Mouse (Mus musculus) 416B (cell line): ENCODE data around the gene Zscan2.
A peak's percentile ranks its signal among the peaks of the same experiment; 100 is the strongest.

ENCODE experiments used
- DNase-seq: peaks from one replicate; pipeline ENCODE4 v3.0.0; 2011; ENCODE audit warnings: low read depth

Zscan2 gene

DNA sequence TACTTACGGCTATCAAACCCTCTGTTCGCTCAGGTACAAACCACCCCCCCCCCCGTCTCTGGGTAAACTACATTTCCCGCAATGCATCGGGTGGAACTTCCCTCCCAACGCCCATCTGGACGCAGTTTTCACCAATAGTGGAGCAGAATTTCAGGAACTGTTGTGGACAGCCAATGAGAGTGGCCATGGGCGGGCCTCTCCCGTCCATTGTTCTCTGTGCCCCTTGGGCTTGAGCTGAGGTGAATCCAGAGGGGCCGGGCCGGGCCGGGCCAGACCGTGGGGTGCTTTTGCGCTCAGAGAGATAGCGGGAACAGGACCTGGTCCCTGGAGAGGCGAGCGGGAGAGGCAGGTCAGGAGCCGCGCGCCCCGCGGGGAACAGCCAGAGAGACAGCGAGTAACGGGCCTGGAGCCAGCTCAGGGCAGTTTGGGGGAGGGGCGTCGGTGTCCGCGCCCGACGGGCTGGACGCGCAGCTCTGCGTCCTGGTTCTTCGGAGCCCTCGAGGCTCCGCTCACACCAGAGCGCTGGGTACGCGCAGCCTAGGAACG lies at the start of gene Zscan2:
TSS of gene Zscan2 (plus strand) at position 192 of the 546 bp plus-strand sequence.
- peak; percentile 96 for DNase-seq

DNA sequence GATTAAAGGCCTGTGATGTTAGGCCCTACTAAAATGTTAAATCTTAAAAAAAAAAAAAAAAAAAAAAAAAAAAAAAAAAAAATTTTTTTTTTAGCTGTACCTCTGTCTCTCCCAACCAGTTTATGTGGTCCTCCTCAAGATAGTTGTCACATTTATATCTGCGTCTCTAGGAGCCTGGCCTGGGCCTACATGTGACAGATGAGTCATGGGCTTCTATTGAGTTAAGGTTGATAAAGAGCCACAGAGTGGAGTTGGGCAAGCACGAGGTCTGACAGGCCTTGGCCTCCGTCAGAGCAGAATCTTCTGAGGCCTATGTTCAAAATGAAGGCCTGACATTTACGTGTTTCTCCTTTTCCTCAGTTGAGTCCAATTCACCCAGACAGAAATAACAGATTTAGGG lies 47.3 kb upstream of the Zscan2 start:
- DNase-seq, result peak; percentile 86

DNA sequence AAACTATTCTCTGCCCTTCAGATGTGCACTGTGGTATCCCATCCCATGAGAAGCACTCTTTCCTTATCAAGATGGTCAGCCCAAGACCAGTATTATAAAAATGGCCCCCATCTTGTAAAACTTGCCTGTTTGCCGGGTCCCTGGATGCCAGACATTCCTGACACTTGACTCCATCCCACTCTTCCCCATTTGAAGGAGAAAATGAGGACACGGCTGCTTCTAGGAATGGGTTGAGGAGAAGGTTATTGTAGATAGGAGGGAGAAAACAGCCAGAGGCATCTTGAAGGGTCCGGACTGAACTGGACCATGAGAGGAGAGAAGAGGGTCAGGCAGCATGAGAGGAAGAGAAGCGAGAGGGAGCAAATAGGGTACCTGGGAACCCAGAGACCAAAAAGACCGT lies 44.1 kb upstream of the Zscan2 start:
- no peak for DNase-seq

DNA sequence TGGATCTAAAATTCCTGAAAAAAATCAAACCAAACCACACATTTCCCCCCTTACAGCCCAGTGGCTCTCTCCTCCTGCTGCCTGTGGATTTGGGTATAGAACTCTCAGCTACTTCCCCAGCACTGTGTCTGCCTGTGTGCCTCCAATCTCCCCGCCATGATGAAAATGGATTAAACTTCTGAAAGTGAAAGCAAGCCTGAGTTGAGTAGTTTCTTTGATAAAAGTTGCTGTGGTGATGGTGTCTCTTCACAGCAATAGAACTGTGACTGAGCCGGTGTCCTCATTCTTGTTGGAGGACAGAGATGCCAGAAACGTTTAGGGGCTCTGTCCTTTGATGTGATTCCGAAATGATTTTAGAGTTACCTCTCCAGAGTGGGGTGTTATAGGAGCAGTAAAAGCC lies 39.9 kb upstream of the Zscan2 start:
- no peak for DNase-seq

DNA sequence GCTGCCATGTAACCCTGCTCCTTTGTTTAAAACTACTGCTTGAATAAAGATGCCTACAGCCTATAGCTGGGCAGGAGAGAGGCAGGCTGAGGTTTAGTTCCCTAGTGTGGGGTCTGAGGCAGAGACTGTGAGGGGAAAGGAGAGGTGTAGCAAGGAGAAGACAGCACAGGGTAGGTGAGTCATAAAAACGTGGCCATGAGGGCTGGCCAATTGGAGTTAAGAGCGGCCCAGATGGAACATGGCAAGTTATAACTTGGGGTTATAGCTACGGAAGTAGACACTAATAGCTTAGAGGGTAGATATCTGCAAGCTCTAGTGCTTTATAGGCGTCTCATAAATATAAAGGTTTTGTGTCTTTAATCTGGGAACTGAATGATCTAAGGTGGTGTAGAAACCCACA lies 37.5 kb upstream of the Zscan2 start:
- DNase-seq, result no peak

DNA sequence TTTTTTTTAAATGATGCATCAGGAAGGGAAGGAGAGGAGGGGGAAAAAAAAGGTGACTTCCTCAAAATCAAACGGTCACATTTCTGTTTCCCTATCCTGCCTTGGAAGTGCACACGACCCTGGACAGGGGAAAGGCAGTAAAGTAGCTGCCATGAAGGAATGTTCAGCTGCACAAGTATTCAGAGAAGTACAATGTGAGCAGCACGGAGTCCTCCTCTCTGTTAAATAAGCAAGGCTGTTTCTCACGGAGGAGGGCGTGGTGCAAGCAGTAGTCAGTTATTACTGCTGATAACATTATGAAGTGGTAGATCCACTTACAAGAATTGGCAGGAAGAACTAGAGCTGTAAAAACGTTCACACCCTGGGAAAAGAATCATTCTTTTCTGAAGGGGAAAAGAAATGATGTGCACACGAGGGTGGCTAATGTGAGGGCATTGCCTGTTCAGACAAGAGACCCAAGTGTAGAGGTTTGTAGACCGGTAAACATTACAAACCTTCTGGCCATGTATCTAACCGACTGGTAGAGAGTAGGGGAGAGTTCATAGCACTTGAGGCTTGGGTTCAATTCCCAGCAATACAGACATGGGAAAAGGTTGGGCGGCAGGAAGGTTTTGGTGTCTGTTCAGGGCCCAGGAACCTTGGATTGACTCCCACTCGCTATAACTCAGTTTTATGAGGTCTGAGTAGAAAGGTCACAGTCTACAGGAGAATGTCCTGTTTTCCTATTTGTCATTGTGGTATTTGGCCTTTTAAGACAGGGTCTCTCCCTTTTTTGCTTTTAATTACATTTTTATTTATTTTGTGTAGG lies 36.6 kb upstream of the Zscan2 start:
- no peak for DNase-seq

DNA sequence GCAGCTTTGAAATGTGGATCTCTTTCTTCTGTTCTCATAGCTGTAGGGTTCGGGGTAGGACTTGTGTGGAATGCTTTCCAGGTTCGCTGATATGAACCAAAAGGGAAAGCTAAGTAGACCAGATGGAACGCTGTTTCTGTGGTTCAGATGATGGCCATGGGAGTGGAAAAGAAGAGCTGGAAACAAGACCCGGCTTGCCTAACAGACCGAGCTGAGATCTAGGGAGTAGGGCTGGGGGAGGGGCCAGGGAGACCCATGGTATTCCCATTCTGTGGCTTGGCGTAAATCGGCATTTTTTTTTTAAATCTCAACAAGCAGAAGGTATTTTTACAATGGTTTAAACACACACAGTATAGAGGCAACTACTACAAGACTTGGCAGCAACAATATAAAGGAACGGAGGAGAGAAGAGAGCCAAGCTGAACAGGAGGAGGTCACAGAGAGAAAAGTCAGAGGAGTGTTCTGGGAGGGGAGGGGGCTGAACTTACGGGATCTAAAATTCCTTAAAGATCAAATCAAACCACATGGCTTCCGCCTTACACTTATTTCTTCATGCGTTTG lies 34.8 kb upstream of the Zscan2 start, which contains the start of gene Iqgap1:
TSS of gene Iqgap1 (minus strand) at position 132 of the 561 bp plus-strand sequence.
- DNase-seq, result no peak

DNA sequence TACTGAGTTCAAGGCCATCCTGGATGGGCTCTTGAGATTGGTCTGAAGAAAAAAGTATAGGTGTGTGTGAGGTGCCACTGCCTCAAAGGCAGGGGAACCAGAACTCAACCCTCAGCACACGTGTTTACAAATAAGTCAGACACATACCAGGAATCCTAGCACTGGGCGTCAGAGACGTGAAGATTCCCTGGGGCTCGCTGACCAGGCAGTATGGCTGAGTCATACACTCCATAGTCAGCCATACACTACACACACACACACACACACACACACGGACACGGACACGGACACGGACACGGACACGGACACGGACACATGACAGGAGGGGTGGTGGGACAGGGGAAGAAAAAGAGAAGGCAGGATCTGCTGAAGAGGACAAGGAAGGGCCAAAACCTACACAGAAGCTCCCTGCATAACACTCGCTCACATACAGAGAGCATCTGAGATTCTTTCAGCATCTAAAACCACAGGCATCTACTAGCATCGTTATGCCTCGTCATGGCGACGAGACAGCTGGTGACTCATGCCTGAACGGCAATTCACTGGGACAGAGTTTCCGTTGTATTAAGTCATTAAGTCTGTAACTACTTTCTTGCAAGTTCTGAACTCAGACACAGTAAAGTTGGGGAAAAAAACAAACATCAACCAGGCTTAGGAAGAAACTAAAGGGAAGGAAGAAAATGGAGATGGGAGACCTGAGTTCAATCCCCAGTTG lies 32.4 kb upstream of the Zscan2 start:
- peak; percentile 95 for DNase-seq

DNA sequence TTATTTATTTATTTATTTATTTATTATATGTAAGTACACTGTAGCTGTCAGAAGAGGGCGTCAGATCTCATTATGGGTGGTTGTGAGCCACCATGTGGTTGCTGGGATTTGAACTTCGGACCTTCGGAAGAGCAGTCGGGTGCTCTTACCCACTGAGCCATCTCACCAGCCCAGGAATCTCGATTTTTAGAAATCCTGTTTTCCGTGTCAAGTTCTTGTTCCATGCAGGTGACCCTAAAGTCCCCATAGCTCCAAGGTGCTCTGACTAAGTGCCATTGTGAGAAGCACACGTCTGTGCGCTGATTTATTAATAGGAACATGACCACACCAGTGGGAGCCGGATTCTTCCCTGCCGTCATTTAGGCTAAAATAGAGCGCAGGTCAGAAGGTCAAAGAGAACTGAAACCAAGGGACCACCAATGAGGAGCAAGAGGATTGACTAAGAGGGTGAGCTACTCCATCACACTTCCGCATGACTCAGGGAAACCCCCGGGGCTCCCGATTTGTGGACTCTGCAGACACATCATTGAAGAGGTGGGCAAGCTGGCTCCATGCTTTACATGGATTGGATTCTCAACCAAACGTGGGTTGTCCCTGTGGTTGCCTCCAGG lies 30.4 kb upstream of the Zscan2 start:
- no peak for DNase-seq

DNA sequence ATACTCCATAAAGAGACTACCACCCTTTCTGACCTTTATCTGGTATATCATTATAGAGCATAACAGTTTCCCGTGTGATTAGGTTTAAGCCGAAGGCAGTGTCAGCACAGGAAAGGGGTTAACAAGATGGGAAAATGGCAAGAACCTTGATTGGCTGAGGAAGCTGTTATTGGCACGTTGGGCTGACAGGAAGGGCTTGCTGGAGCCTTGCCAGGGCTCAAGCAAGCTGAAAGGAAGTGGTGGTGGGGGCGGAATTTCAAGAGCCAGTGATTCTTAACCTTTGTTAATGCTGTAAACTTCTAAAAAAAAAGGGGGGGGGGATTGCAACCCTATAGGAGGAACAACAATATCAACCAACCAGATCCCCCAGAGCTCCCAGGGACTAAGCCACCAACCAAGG lies 28.5 kb upstream of the Zscan2 start:
- peak; percentile 98 for DNase-seq

DNA sequence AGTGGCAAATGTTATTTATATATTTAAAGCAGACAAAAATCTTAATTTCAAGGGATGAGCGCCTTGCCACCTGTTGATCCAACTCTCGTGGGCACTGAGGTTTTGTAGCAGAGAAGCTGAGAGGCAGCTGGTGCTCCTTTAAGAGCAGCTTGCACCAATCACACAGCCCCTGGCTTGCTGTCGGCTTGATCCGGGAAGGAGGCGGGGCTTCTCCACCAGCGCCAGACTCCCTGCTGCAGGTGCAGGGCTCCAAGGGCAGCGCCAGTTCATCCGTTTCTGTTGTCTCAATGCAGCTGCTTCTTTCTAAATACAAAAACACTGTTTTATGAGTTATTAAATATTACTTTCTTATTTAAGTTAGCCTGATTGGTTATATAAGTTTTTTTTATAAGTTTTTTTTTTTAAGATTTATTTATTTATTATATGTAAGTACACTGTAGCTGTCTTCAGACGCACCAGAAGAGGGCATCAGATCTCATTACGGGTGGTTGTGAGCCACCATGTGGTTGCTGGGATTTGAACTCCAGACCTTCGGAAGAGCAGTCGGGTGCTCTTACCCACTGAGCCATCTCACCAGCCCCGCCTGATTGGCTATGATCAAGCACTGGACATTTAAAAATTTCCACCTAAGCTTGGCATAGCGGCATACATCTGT lies 27.6 kb upstream of the Zscan2 start:
- peak; percentile 95 for DNase-seq

DNA sequence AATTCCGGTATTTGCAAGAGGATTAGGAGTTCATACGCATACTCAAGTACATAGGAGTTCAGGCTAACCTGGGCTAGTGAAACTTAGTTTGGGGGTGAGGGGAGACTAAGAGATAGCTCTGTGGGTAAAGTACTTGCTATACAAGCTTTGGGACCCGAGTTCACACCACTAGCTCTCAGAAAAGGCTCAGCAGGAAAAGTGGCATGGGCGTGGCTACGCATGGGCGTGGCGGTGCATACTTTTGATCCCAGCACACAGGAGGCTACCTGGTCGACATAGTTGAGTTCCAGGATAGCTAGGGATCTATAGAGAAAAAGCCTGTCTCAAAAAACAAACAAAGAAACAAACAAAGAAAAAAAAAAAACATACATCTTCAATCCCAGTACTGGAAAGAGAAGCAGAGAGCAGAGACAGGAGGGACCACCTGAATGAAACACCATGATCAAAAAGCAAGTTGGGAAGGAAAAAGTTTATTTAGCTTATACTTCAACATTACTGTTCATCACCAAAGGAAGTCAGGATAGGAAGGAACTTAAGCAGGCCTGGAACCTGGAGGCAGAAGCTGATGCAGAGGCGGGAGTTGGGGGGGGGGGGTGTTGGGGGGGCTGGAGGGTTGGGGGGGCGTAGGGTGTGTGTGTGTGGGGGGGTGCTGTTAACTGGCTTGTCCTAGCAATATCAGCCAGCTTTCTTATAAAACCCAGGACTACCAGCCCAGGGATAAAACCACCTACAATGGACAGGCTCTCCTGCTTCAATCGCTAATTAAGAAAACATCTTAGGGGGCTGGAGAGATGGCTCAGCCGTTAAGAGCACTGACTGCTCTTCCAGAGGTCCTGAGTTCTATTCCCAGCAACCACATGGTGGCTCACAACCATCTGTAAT lies 26.8 kb upstream of the Zscan2 start:
- peak; percentile 59 for DNase-seq

DNA sequence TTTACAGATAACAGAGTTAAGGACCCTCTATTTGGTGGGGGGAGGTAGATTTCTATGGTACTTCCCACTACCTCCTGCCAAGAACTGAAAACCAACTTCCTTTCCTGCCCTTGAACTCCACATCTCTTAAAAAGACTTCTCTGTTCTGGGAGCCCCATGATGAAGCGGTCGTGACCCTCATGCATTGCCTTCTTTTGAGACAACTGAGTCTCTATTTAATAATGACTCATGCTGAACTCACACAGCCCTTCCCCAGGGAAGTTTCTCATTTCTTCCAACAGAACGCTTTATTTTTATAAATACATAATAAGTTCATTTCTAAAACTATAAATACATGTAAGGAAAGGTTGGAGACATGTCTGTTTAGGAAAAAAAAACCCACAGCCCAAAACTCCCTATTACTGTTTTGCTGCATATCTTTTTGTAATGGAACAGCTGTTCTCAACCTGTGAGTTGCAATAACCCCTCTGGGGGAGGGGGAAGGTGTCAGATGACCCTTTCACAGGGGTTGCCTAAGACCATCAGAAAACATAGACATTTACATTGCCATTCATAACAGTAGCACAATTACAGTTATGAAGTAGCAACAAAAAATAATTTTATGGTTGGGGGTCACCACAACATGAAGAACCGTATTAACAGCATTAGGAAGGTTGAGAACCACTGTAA lies 24.6 kb upstream of the Zscan2 start:
- no peak for DNase-seq

DNA sequence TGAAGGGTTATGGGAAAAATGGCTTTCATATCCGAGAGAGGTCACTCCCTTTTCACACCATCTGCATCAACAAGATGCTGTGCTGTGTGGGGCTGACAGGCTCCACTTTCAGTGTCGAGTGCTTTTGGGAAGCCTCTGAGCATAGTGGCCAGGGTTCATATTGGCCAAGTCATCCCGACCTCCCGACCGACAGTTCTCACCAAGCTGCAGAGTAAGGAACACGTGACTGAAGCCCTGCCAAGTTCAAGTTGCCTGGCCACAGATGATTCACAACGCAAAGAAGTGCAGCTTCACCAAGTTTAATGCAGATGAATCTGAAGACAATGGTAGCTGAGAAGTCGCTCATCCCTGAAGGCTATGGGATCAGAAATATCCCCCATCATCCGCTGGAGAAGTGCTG lies 23.0 kb upstream of the Zscan2 start:
- peak; percentile 80 for DNase-seq

DNA sequence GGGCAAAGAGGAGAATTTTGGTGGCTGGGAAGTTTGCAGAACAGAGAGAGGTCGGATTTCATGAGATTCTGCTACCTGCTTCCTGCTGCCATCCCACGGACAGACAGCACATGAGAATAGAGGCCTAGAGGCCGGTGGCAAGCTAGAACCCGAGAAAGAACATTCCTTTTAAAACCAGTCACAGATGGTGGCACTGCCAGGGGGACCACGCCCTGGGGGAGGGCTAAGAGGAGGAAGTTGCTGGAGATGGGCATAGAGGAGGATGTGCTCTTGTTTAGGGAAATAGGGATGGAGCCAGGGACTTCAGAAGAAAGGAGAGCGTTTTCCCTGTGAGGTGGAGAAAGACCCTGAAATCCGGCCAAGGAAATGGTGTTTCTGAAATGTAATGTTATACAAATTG lies 22.5 kb upstream of the Zscan2 start:
- no peak for DNase-seq

DNA sequence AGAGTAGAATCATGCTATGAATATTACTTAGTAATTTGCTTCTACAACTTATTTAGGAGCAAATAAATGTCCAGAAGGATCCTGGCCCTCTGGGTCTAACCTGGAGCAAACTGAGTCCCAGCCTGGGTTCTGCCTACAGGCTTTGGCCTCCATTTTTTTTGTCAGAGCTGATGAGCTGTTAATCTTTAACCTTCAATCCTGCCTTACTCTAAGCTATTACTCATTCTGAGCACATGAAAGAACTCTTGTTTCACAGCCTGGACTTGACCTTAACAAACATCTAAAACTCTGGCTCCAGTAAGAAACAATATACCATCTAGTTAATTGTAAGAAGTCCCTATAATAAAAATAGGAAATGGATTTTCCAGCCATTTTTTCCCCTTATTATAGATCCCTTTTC lies 21.0 kb upstream of the Zscan2 start:
- no peak for DNase-seq

DNA sequence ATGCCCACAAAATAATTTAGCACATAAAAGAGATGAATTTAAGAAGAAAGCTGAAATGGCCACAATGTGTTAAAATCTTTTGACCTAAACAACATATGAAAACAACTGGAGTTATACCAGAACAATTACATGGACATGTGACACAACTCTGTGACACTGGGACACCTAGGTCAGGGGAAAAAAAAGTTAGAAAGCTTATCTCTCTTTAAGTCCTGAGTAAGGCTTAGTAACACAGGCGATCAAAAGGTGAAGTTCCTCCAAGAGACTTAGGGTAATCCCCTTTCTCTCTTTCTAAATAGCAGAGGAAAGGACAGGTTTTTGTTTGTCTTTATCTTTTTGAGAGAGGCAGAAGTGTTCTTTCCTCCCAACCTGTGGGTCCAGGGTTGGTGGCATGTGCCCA lies 20.5 kb upstream of the Zscan2 start:
- DNase-seq, result no peak

DNA sequence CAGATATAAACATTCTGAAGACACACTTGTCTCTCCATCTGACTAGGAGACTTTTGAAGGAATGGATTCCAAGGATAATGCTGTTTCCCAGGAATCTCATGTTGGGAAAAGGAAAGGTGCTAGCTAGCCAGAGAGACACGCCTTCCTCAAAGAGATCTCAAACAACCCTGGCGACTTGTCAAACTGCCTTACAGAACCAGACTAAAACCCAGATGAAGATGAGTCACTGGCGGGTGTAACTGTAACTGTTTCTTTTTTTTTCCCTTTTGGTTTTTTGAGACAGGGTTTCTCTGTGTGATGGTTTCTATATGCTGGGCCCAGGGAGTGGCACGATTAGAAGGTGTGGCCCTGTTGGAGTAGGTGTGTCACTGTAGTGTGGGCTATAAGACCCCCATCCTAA lies 19.8 kb upstream of the Zscan2 start:
- DNase-seq, result peak; percentile 76

DNA sequence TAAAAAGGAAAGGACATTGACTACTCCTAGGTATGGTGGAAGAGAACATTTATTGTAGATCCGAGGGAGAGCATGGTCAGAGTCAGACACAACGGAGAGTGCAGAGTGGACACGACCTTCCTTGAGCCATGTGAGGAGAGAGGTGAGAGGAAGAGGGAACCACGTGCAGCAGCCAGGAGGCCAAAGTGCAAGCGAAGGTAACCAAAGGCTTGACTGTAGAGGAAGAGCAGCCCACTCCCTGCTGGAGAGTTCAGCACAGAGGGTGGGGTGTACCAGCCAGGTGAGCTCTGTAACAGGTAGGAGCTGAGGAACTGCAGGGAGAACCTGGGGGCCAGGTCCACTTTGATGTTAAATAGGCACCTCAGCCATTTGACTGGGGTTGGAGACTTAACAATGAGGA lies 18.6 kb upstream of the Zscan2 start:
- DNase-seq, result no peak

DNA sequence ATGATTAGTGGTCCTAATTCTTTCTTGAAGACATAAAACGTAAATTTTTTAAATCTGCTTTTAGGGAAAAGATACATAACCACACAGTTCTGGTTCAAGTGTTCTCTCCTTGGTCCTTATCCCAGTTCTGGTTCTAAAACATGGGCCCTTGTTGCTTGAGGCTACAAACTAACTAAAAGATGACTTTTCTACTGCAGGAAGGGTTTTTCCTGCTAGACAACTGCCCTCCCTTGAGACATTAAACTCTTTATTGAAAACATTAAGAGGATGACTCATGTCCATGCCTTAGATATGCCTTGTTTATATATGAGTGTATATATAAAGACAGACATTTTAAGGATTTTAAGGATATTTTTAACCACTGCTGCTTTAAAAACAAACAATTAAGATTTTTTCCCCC lies 17.5 kb upstream of the Zscan2 start:
- no peak for DNase-seq
